Mouse (Mus musculus): ENCODE measurements around the gene S100b.

S100b gene

GRCm38 (mm10) chr10:76260358-76261059 lies 6.9 kb downstream of the S100b start:
- DNase-seq: no peak

- DNase-seq: no peak
Observed at GRCm38 (mm10) chr10:76261447-76261846, 7.8 kb downstream of the S100b start.

GRCm38 (mm10) chr10:76262431-76262830 lies 8.8 kb downstream of the S100b start:
- DNase-seq: no peak

DNA sequence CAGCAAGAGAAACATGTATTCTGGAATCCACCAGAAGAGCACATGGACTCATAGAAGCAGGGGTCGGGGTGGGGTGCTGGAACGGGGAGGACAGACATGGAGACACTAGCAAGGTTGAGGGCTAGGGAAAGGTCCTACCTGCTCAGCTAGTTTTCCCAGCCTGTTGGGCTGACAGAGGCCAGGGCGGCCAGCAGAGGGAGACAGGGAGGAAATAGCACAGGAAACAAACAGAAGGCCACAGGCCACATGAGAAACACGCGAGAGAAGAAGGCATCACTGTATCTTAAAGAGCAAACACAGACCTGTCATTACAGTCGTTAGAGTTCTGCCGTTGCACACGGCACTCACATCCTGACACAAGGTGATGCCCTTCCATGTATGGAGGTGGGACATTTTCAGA lies 17.6 kb downstream of the S100b start:
- peak; percentile 37 for DNase-seq

DNA sequence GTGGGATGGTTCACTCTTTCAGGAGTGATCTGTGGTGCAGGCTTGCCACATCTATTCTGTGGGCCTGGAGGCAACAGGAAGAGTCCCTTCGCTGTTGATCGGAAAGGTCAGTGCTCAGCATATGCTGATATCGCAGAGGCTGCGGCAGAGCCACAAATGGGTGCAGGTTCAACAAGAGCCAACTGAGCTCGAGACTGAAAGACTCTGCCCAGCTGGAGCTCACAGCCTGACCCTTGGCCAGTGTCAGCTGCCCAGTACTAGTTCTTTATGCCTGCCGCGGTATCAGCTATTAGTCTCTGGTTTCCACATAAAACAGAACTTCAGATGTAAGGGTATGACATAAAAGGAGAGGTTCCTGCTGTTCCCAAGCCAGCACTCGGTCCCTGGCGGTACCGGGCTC lies 21.6 kb downstream of the S100b start:
- no peak for DNase-seq

DNA sequence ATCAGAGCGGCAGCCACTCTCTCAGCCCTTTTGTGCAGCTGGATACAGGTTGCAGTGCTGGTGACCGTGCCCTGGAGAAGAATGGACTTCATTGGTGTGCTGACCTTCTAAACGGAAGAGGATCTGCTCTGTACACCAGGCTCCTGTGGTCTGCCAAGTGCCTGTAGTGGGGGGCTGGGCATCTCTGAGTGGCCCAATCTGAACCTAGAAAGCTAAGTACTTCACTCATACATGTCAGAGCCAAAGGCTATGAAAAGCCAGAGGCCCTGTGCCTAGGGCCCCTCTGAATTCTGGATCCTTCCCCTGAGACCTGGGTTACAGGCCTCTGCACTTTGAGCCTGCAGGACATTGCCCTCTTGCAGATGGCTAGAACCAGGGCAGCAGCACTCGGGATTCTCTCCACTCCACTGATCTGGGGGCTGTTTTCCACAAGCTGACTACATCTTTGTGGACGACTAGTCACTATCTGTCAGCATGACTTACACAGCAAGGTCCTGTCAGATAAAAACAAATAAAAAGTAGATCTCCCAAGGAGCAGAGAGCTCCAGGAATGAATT lies 25.0 kb downstream of the S100b start:
- DNase-seq: no peak

DNA sequence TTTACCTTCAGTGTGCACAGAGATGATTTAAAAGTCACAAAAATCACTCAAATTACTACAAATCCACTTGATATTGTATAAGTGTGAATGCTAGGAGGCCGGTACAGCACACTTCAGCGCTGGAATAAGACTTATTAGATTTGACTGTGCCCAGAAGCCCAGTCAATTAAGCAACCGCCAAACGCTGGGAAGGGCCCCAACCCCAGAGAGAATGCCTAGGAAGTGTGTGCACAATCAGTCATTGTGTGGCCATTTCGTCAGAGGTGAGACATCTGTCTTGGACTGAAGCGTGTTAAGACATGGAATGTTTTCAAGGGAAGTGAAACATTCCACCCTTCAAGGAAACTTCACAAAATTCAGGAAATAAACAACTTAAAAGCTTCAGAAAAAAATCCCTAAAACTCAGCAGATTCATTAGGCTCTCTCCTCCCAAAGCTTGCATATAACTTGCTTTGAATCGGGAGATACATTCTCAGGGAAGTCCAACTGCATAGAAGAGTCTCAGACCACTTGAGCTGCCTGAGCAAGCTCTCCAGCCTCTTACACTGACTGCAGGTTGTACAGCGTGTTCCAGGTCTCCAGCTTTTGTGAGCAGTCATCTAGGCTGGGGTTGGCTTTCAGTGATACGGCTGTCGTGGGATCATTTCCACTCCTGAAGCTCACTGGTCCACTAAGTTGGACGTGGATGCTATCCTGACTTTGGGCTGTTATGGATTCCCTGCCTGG lies 34.8 kb downstream of the S100b start:
- no peak for DNase-seq

DNA sequence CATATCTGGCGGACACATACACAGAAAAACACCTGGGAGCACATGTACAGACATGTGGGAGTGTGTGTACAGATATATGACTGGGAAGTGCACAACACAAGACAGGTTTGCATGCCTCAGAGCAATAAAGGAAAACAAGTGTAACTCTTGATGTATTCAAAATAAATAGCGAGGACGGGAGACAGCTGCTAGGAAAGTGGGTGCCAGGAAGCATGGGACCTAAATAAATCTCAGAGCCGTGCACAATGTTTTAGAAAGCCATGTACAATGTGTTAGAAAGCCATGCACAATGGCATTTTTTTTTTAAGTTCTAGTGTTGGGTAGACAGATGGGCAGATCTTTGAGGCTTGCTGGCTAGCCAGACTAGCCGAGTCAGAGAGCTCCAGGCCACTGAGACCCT lies 35.4 kb downstream of the S100b start:
- no peak for DNase-seq

DNA sequence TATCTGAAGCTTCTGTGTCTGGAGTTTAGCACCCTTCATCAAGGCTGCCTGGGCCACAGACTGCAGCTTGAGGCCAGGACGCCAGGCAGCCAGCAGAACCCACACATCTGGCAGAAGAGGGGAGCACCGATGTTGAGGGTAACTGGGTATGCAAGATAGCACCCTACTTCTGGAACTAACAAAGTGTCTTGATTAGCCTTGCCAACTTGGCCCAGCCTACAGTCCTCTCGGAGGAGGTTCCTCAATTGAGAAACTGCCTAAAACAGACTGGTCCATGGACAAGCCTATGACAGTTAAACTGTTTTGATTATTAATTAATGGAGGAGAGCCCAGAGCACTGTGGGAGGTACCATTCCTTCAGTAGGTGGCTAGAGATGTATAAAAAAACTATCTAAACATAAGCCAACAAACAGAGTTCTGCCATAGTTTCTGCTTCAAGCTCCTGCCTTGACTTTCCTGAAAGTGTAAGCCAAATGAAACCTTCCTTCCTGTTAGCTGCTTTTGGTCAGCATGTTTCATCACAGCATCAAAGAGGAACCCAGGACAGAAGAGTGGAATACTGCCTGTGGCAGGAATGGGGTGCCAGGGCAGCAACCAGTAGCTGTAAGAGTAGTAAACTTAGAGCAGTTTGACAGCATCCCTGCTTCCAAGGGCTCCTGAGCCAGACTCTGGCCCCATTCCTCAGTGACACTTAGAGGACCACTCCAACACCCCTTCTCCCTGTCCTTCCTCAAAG lies 36.5 kb downstream of the S100b start:
- DNase-seq: no peak

- DNase-seq: no peak
Observed at GRCm38 (mm10) chr10:76293222-76293621, 39.6 kb downstream of the S100b start.

DNA sequence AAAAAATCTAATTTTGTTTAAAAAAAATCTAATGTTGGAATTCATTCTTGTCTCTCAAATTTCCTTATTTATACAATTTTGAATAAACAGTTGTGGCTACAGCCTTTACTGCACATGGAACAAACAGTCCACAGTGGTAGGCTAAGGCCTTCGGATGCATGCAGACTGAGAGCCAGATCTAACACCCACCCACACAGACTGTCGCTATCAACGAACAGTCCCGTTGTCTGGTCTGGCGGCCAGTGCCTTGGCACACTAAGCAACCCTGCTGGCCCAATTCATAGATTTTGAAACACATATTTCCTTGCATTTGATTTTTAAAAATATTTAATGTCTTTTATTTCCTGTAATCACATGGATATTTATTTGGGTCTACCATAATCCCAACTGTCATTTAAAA lies 46.5 kb downstream of the S100b start:
- no peak for DNase-seq

DNA sequence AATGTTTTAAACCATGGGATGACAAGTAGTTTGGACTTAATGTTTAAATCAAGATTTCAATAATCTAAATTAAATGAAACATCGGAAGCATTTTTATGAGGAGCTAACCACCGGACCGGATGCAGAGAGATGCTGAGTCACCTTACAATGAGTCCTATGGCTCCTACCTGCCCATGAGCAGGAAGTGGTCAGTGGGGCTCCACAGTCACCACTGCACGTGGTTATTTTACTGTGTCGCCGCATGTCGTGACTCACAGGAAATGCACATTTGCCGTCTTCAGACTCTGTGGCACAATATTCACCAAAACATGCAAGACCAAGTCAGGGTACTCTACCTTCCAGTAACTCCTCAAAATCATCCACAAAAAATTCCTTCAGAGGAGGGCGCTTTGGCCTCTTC lies 53.1 kb downstream of the S100b start:
- DNase-seq: no peak

Measured in right cerebral cortex, postnatal 4 days (tissue).